Mouse (Mus musculus): ENCODE data around the gene Cdyl2. TPM values are rescaled to one million over a fixed set of nuclear protein-coding genes. Genes with fewer than 3 reads are reported as not detected.

Cdyl2 gene
- polyA plus RNA-seq, 1 experiment from 2014 or later = 5.0 TPM

DNA sequence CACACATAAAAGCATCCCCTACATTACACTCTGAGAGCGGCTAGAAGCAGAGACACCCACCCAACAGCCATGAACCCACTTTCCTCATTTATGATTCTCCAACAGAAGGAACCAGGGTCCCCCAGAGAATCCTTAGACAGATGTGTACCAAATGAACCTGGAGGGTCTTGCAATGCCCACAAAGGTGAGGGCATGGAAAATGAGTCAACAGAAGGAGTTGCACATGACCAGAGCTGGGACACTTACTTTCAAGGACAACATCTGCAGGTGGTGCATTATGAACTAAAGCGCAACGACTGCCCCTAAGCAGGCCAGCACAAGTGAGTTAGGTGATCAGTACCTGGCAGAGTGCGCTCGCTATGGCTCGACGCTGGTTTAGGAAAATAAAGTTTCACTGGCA, 95.6 kb downstream of the Cdyl2 start:
- 90% methylated on average over 7 of the region's 7 CpGs for WGBS
- Histone ChIP-seq H3K27me3 (replicated peaks) (no peaks in the 10 kb centered on the region), H3K9ac (no peak overlapping the region), H3K36me3 (no peaks in the 10 kb centered on the region), H3K4me2 (no peak overlapping the region), H3K4me3 (no peak overlapping the region), H3K4me1 (replicated peaks) (peaks cover 7% of the 10 kb centered on the region; the same call in 1 of the 2 replicates), H3K9me3 (replicated peaks) (no peaks in the 10 kb centered on the region), H3K27ac (ENCODE audit: poor library complexity, severe bottlenecking) (no peak overlapping the region)
- no peak for ATAC-seq (ENCODE audit: insufficient number of reproducible peaks, low FRiP score)

DNA sequence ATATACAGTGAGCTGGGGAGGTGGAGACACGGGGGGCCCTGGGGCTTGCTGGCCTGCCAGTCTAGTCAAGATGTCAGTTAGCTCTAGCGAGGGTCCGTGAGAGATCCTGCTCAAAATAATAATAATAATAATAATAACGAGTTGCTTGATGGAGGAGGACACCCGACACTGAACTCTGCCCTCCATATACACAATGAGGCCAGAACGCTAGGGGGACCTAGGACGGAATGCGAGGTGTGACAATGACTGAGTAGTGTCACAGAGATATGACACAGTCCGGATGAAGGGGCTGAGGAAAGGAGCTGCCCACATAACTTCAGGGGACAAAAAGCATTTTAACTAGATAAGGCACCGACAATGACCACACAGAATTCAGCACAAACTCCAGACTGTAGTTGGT, 96.4 kb downstream of the Cdyl2 start:
- ATAC-seq (ENCODE audit: insufficient number of reproducible peaks, low FRiP score) = no peak
- H3K9ac ChIP-seq = no peak overlapping the region
- H3K27ac ChIP-seq (ENCODE audit: poor library complexity, severe bottlenecking) = no peak overlapping the region
- no peaks in the 10 kb centered on the region for H3K27me3 ChIP-seq (replicated peaks)
- no peak overlapping the region for H3K4me3 ChIP-seq
- 55% methylated on average over 10 of the region's 10 CpGs for WGBS
- peaks cover 7% of the 10 kb centered on the region; the same call in 1 of the 2 replicates for H3K4me1 ChIP-seq (replicated peaks)
- H3K9me3 ChIP-seq (replicated peaks) = no peaks in the 10 kb centered on the region
- H3K36me3 ChIP-seq = no peaks in the 10 kb centered on the region
- H3K4me2 ChIP-seq = no peak overlapping the region

DNA sequence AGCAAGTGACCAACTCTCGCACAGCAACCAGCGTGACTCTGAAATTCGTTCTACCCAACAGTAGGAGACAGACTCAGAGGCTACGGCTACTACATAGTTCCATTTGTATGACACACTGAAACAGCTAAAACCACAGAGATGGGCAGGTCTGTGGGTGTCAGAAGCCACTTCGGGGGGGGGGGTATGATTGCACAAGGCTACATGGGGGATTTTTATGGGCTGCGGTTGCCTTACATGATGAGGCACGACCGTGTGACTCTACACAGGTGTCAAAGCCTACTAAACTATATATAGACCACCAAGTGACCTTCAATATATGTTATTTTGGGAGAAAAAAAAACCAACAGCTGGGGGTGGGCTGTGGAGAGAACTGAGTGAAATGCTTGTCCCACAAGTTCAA, 96.8 kb downstream of the Cdyl2 start:
- no peak for ATAC-seq (ENCODE audit: insufficient number of reproducible peaks, low FRiP score)
- Histone ChIP-seq H3K4me1 (replicated peaks) (peaks cover 7% of the 10 kb centered on the region; the same call in 1 of the 2 replicates), H3K36me3 (no peaks in the 10 kb centered on the region), H3K27ac (ENCODE audit: poor library complexity, severe bottlenecking) (no peak overlapping the region), H3K9ac (no peak overlapping the region), H3K4me3 (no peak overlapping the region), H3K4me2 (no peak overlapping the region), H3K9me3 (replicated peaks) (no peaks in the 10 kb centered on the region), H3K27me3 (replicated peaks) (no peaks in the 10 kb centered on the region)
- 81% methylated on average over 8 of the region's 8 CpGs for WGBS

DNA sequence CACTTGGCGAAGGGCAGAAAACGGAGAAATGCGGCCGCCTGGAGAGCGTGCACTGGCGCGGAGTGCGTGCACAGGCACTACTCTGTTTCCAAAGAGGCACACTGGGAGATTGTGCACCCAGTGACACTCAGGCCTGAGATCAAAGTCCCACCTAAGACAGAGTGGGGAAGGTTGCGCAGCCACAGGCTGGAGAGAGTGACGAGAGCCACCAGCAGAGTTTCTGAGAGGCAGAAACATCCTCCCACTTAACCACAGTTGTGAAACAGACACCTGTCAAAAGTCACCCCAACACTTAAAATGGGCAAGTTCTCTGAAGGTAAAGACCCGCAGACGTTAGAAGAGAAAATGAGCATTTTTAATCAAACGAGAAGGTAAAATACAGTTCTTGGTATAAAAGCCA, 97.5 kb downstream of the Cdyl2 start:
- Histone ChIP-seq H3K4me2 (no peak overlapping the region), H3K27ac (ENCODE audit: poor library complexity, severe bottlenecking) (no peak overlapping the region), H3K9me3 (replicated peaks) (no peaks in the 10 kb centered on the region), H3K4me1 (replicated peaks) (peaks cover 7% of the 10 kb centered on the region; the same call in 1 of the 2 replicates), H3K27me3 (replicated peaks) (no peaks in the 10 kb centered on the region), H3K4me3 (no peak overlapping the region), H3K9ac (no peak overlapping the region), H3K36me3 (no peaks in the 10 kb centered on the region)
- WGBS = 85% methylated on average over 13 of the region's 13 CpGs
- ATAC-seq (ENCODE audit: insufficient number of reproducible peaks, low FRiP score) = no peak

DNA sequence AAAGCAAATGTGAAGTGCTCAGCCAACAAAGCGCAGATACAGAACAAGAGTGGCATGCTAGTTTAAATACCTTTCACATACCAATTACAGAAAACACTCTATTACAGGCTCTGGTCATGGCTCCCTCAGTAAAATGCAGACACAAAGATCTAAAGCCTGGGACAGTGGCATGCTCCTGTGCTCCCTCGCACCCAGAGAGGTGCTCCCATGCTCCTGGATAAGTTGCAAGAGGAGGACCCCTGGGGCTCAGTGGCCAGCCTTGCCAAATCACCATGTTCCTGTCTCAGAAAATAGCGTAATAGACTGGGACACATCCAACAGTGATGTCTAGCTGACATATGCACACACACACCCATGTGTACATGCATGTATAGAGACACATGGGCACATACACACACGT, 98.4 kb downstream of the Cdyl2 start:
- H3K27me3 ChIP-seq (replicated peaks) = no peaks in the 10 kb centered on the region
- H3K9ac ChIP-seq = no peak overlapping the region
- H3K4me1 ChIP-seq (replicated peaks) = peaks cover 7% of the 10 kb centered on the region; the same call in 1 of the 2 replicates
- H3K36me3 ChIP-seq = no peaks in the 10 kb centered on the region
- no peak for ATAC-seq (ENCODE audit: insufficient number of reproducible peaks, low FRiP score)
- H3K4me3 ChIP-seq = no peak overlapping the region
- whole genome bisulfite sequencing = 86% methylated on average over 4 of the region's 4 CpGs
- H3K27ac ChIP-seq (ENCODE audit: poor library complexity, severe bottlenecking) = no peak overlapping the region
- no peaks in the 10 kb centered on the region for H3K9me3 ChIP-seq (replicated peaks)
- no peak overlapping the region for H3K4me2 ChIP-seq

DNA sequence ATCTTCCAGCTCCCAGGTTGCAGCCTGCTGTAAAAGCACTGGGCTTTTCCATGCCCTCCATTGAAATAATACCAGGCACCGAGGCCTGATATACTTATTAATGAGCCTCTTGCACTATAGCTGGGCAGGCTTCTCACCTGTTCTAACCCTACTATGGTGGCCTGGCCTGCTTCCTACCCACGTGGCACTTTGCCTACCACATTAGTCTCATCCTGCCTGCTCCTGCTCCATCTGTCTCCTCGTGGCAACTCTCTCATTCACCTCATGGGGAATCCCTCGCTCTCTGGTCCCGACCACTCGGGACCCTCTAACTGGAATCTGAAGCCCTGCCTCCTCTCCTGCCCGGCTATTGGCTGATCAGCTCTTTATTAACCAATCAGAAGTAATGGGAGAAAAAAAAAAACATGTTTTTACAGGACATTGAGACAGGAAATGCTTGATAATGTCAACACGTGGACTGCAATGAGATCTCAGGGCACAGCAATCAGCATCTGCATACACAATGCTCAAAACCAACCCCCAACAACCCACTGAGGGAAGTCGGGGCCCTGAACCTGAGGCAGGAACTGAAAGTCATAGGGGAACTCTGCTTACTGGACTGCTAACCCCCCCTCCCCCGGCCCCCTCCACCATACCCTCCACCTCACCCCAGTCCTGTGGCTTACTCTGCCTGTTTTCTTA, 99.2 kb downstream of the Cdyl2 start:
- H3K36me3 ChIP-seq = no peaks in the 10 kb centered on the region
- 57% methylated on average over 10 of the region's 10 CpGs for WGBS
- no peaks in the 10 kb centered on the region for H3K27me3 ChIP-seq (replicated peaks)
- H3K9ac ChIP-seq = no peak overlapping the region
- no peak overlapping the region for H3K4me2 ChIP-seq
- no peak overlapping the region for H3K27ac ChIP-seq (ENCODE audit: poor library complexity, severe bottlenecking)
- ATAC-seq (ENCODE audit: insufficient number of reproducible peaks, low FRiP score) = no peak
- H3K9me3 ChIP-seq (replicated peaks) = no peaks in the 10 kb centered on the region
- no peak overlapping the region for H3K4me3 ChIP-seq
- peaks cover 7% of the 10 kb centered on the region; the same call in 1 of the 2 replicates for H3K4me1 ChIP-seq (replicated peaks)

DNA sequence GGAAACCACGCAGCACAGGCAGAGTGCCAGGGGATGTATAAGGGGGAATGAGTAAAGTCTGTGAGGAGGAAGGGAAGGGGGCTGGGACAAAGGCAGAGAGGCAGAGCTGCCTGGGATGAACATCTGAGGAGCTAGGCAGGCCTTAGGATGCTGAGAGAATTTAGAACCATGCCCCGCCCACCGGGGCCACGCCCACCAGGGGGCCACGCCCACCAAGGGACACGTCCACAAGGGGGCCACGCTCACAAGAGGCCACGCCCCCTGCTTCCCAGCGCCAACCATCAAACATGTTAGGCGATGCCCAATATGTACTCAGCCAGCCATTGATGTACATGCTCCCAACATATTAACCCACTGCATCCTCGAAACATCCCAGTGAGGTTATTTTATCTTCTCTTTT, 102.7 kb downstream of the Cdyl2 start:
- no peak overlapping the region for H3K4me3 ChIP-seq
- 40% methylated on average over 11 of the region's 11 CpGs for WGBS
- no peaks in the 10 kb centered on the region for H3K27me3 ChIP-seq (replicated peaks)
- peak; percentile 48; the same call in 1 of the 2 replicates for ATAC-seq (ENCODE audit: insufficient number of reproducible peaks, low FRiP score)
- no peak overlapping the region for H3K9ac ChIP-seq
- no peak overlapping the region for H3K27ac ChIP-seq (ENCODE audit: poor library complexity, severe bottlenecking)
- no peaks in the 10 kb centered on the region for H3K36me3 ChIP-seq
- H3K9me3 ChIP-seq (replicated peaks) = no peaks in the 10 kb centered on the region
- H3K4me2 ChIP-seq = no peak overlapping the region
- no peaks in the 10 kb centered on the region for H3K4me1 ChIP-seq (replicated peaks)

DNA sequence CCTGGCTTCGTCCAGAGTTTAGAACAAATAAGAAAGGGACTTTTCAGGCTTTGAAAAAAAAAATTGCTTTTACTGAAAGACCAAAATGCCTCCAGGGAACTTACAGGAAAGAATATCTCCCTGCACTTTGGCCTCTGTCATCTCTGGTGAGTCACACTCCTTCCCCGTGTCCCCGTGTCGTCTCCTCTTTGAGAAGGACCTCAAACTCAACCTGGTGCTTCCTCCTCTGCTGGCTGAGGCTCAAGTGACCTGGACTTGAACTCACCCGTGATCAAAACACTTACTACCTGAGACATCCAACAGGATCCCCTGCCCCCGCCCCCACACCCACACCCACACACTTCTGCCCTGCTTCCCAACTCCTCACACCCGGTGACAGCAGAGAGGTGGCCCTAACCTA, 103.8 kb downstream of the Cdyl2 start:
- Histone ChIP-seq H3K9ac (no peak overlapping the region), H3K36me3 (peaks cover under 1% of the 10 kb centered on the region; the same call in 1 of the 2 replicates), H3K4me2 (no peak overlapping the region), H3K9me3 (replicated peaks) (no peaks in the 10 kb centered on the region), H3K4me1 (replicated peaks) (no peaks in the 10 kb centered on the region), H3K4me3 (no peak overlapping the region), H3K27ac (ENCODE audit: poor library complexity, severe bottlenecking) (no peak overlapping the region), H3K27me3 (replicated peaks) (no peaks in the 10 kb centered on the region)
- 62% methylated on average over 7 of the region's 7 CpGs for WGBS
- ATAC-seq (ENCODE audit: insufficient number of reproducible peaks, low FRiP score) = no peak

DNA sequence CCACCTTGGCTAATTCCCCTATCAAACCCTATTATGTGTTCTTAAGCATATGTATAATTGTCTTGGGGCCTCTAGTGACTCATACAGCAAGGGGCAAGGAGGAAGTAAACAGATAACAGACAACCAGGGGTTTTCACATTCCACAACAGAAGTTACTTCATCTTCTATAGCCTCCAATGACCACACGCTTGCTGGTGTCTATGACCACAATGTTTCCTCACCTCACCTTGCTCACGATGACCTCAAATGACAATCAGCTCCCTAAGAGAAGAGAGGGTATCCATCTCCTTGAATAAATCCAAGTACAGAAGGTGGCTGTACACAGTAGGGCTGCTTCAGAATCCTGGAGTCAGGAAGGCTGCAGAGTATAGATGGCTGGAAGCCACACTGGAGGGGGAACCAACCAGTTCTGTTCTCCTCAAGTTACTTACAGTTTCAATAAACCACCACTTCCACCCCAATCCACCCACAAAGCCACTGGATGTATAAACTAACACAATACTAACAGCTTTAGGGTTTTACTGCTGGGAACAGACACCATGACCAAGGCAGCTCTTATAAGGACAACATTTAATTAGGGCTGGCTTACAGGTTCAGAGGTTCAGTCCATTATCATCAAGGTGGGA, 104.8 kb downstream of the Cdyl2 start:
- Histone ChIP-seq H3K4me3 (no peak overlapping the region), H3K9me3 (replicated peaks) (no peaks in the 10 kb centered on the region), H3K4me2 (no peak overlapping the region), H3K4me1 (replicated peaks) (no peaks in the 10 kb centered on the region), H3K36me3 (peaks cover 7% of the 10 kb centered on the region; the same call in 1 of the 2 replicates), H3K9ac (no peak overlapping the region), H3K27ac (ENCODE audit: poor library complexity, severe bottlenecking) (no peak overlapping the region), H3K27me3 (replicated peaks) (no peaks in the 10 kb centered on the region)
- WGBS = 80% methylated on average over 2 of the region's 2 CpGs
- ATAC-seq (ENCODE audit: insufficient number of reproducible peaks, low FRiP score) = no peak

DNA sequence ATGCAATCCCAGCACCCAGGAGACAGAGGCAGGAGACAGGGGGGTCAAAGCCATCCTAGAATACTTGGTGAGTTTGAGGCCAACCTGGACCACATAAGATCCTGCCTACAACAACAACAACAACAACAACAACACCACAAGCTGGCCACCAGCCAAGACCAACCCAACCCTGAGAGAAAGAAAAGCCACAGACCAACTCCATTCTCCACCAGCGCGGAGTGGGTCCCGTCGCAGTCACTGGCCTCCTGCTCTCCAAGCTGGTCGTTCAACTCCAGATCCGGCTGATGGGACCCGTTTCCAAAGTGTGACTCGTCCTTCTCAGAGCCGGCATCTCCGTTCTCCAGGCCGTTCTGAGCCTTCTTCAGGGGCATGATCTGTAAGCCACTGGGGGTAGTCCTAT, 109.2 kb downstream of the Cdyl2 start:
- peaks cover 9% of the 10 kb centered on the region for H3K27me3 ChIP-seq (replicated peaks)
- H3K4me1 ChIP-seq (replicated peaks) = peaks cover 15% of the 10 kb centered on the region
- 89% methylated on average over 11 of the region's 11 CpGs for WGBS
- no peak overlapping the region for H3K9ac ChIP-seq
- no peak for ATAC-seq (ENCODE audit: insufficient number of reproducible peaks, low FRiP score)
- H3K4me2 ChIP-seq = no peak overlapping the region
- H3K27ac ChIP-seq (ENCODE audit: poor library complexity, severe bottlenecking) = no peak overlapping the region
- no peak overlapping the region for H3K4me3 ChIP-seq
- H3K9me3 ChIP-seq (replicated peaks) = no peaks in the 10 kb centered on the region
- H3K36me3 ChIP-seq = peaks cover 7% of the 10 kb centered on the region; the same call in 1 of the 2 replicates

DNA sequence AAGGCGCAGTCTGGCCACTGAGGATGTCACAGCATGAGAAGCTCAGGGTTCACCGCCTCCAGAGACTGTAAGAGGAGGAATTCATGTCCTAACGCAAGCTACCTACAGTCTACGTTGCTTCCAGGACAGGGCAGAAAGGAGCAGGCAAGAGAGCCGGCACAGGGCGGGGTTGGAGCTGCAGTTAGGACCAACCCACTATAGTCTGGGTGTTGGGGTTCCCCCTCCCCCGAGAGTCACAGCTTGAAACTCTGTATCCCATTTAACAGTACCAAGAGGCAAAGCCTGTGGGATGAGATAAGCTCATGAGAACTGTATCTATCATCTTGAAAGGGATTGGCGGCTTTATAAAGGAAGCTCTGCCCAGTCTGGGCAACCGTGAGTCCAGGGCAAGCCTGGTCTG, 110.5 kb downstream of the Cdyl2 start:
- Histone ChIP-seq H3K4me3 (no peak overlapping the region), H3K27me3 (replicated peaks) (peaks cover 9% of the 10 kb centered on the region), H3K4me1 (replicated peaks) (peaks cover 19% of the 10 kb centered on the region), H3K27ac (ENCODE audit: poor library complexity, severe bottlenecking) (no peak overlapping the region), H3K4me2 (no peak overlapping the region), H3K9ac (no peak overlapping the region), H3K9me3 (replicated peaks) (no peaks in the 10 kb centered on the region), H3K36me3 (peaks cover 7% of the 10 kb centered on the region; the same call in 1 of the 2 replicates)
- ATAC-seq (ENCODE audit: insufficient number of reproducible peaks, low FRiP score) = no peak
- 54% methylated on average over 9 of the region's 9 CpGs for WGBS
